In genomic region chr14:118289133-118289532, GRCm38 (mm10) we compare ENCODE assay signal across 32 mouse cellular contexts. TPM values are rescaled to one million over a fixed set of nuclear protein-coding genes. Genes with fewer than 3 reads are reported as not detected.
DNase-seq lines count a peak whose midpoint lies in the region; ATAC-seq and TF ChIP-seq lines count a peak whose summit lies in the region.
"Had no signal": no experiment of that assay in that cellular context is flagged by ENCODE, and none has a peak within 500 bp of the region (broad histone marks: within the 10 kb centered on the region; RNA-seq: fewer than 3 reads in every experiment).

No protein-coding gene starts in this region.

- H3K36me3 ChIP-seq in forebrain, postnatal 0 days (ENCODE audit: insufficient read depth), result no peaks in the 10 kb centered on the region
- H3K36me3 ChIP-seq in forebrain, embryonic 13.5 days (ENCODE audit: poor library complexity, severe bottlenecking), result no peaks in the 10 kb centered on the region
- H3K36me3 ChIP-seq in limb, embryonic 14.5 days (ENCODE audit: control insufficient read depth, insufficient read depth, low read length), result no peaks in the 10 kb centered on the region
- no peaks in the 10 kb centered on the region for H3K36me3 ChIP-seq in limb, embryonic 10.5 days
- H3K36me3 ChIP-seq in MEL (ENCODE audit: control insufficient read depth in 1 of 2, insufficient read depth in 2 of 2, low read length in 2 of 2), result no peaks in the 10 kb centered on the region; a peak in 2 of 4 replicates
- H3K36me3 ChIP-seq in embryonic facial prominence, embryonic 10.5 days (replicated peaks), result no peaks in the 10 kb centered on the region
- no peaks in the 10 kb centered on the region for H3K36me3 ChIP-seq in liver, embryonic 12.5 days
- H3K36me3 ChIP-seq: embryonic facial prominence, embryonic 12.5 days; embryonic facial prominence, embryonic 15.5 days; forebrain, embryonic 12.5 days; G1E; heart, embryonic 10.5 days; heart, embryonic 13.5 days; intestine, embryonic 15.5 days had no signal

- DNase-seq in forebrain, postnatal 0 days, result peak; percentile 47
- peak; percentile 53 for DNase-seq in limb, embryonic 14.5 days (ENCODE audit: low spot score)
- no peak for DNase-seq in limb, embryonic 10.5 days (ENCODE audit: low spot score)
- DNase-seq in MEL (ENCODE audit: low read depth, low spot score), result peak; percentile 64
- DNase-seq in brain, adult 2 months (ENCODE audit: low read depth, low spot score), result peak; percentile 16
- no peak for DNase-seq in embryonic facial prominence, embryonic 10.5 days (ENCODE audit: low spot score)
- DNase-seq: adrenal gland, adult 8-10 months; adrenal gland, postnatal 25 days; B cell, adult 2 months; cerebellum, adult 18-20 months; cerebellum, adult 9-10 months; cerebellum, postnatal 14 days; gastrocnemius, postnatal 25 days; heart, adult 2 months; heart, postnatal 14 days; heart, postnatal 4 days had no signal

- H3K9ac ChIP-seq in forebrain, postnatal 0 days, result no peak overlapping the region
- no peak overlapping the region for H3K9ac ChIP-seq in forebrain, embryonic 13.5 days
- H3K9ac ChIP-seq in limb, embryonic 14.5 days (ENCODE audit: low read depth, low read length, severe bottlenecking), result no peak overlapping the region
- no peak overlapping the region for H3K9ac ChIP-seq in MEL (ENCODE audit: control insufficient read depth, low read depth, low read length, poor library complexity, severe bottlenecking)
- no peak overlapping the region for H3K9ac ChIP-seq in liver, embryonic 12.5 days
- H3K9ac ChIP-seq: embryonic facial prominence, embryonic 12.5 days; embryonic facial prominence, embryonic 15.5 days; forebrain, embryonic 12.5 days; heart, embryonic 13.5 days; hindbrain, embryonic 14.5 days; intestine, embryonic 15.5 days had no signal

- H3K79me2 ChIP-seq in MEL (ENCODE audit: control insufficient read depth, insufficient read depth, low read length, poor library complexity), result no peaks in the 10 kb centered on the region

- TF ChIP-seq RAD21 in MEL (IDR thresholded peaks at IDR 0.05; ENCODE audit: low read depth, low read length), result no peak

- no peak for TF ChIP-seq EP300 in MEL (IDR thresholded peaks at IDR 0.05; ENCODE audit: low read depth in 1 of 2, low read length in 2 of 2)

- no peak overlapping the region for H3K4me3 ChIP-seq in forebrain, postnatal 0 days (ENCODE audit: low read depth, low read length)
- H3K4me3 ChIP-seq in forebrain, embryonic 13.5 days, result no peak overlapping the region
- H3K4me3 ChIP-seq in limb, embryonic 14.5 days (replicated peaks; ENCODE audit: low read length), result no peak overlapping the region
- no peak overlapping the region for H3K4me3 ChIP-seq in limb, embryonic 10.5 days
- no peak overlapping the region for H3K4me3 ChIP-seq in MEL (ENCODE audit: control insufficient read depth in 1 of 2, insufficient read depth in 1 of 2, low read depth in 2 of 2, low read length in 2 of 2)
- H3K4me3 ChIP-seq in embryonic facial prominence, embryonic 10.5 days, result no peak overlapping the region
- no peak overlapping the region for H3K4me3 ChIP-seq in liver, embryonic 12.5 days
- H3K4me3 ChIP-seq: embryonic facial prominence, embryonic 12.5 days; embryonic facial prominence, embryonic 15.5 days; forebrain, embryonic 12.5 days; heart, adult 2 months; heart, embryonic 10.5 days; heart, embryonic 13.5 days; intestine, embryonic 15.5 days had no signal

- no peak for ATAC-seq in forebrain, postnatal 0 days
- no peak for ATAC-seq in forebrain, embryonic 13.5 days
- ATAC-seq in limb, embryonic 14.5 days (ENCODE audit: low FRiP score, low read depth), result no peak
- ATAC-seq in liver, embryonic 12.5 days, result no peak
- ATAC-seq: activated CD4-positive, CD25-positive, alpha-beta regulatory T cell, adult 4 months; intestine, embryonic 15.5 days had no signal

- TF ChIP-seq CTCF in forebrain, postnatal 0 days (IDR thresholded peaks at IDR 0.05; ENCODE audit: low read depth), result no peak
- no peak for TF ChIP-seq CTCF in MEL (IDR thresholded peaks at IDR 0.05 in 2 of 3, conservative IDR thresholded peaks at IDR 0.05 in 1 of 3; ENCODE audit: control insufficient read depth in 1 of 3, insufficient read depth in 1 of 3, low read depth in 2 of 3, low read length in 3 of 3, poor library complexity in 1 of 3, severe bottlenecking in 1 of 3)

- 0 out of 2 replicates have a peak overlapping the region, but pooled peaks have one; percentile 4 for H3K27ac ChIP-seq in forebrain, postnatal 0 days (ENCODE audit: low read depth, low read length)
- H3K27ac ChIP-seq in forebrain, embryonic 13.5 days, result no peak overlapping the region
- H3K27ac ChIP-seq in limb, embryonic 14.5 days (replicated peaks; ENCODE audit: low read depth, low read length), result no peak overlapping the region
- H3K27ac ChIP-seq in limb, embryonic 10.5 days, result no peak overlapping the region
- H3K27ac ChIP-seq in MEL (ENCODE audit: control insufficient read depth, low read depth, low read length), result no peak overlapping the region
- no peak overlapping the region for H3K27ac ChIP-seq in embryonic facial prominence, embryonic 10.5 days (replicated peaks)
- no peak overlapping the region for H3K27ac ChIP-seq in liver, embryonic 12.5 days
- H3K27ac ChIP-seq: embryonic facial prominence, embryonic 12.5 days; embryonic facial prominence, embryonic 15.5 days; forebrain, embryonic 12.5 days; heart, adult 2 months; heart, embryonic 10.5 days; heart, embryonic 13.5 days; hindbrain, embryonic 14.5 days; intestine, embryonic 15.5 days had no signal

- TF ChIP-seq POLR2A in limb, embryonic 14.5 days (IDR thresholded peaks at IDR 0.05; ENCODE audit: borderline replicate concordance, extremely low read depth, insufficient read depth, insufficient read length), result no peak
- TF ChIP-seq POLR2A in MEL (IDR thresholded peaks at IDR 0.05; ENCODE audit: control insufficient read depth in 1 of 2, insufficient read depth in 1 of 2, low read depth in 1 of 2, low read length in 2 of 2, poor library complexity in 1 of 2), result no peak

- H3K9me3 ChIP-seq in forebrain, postnatal 0 days (ENCODE audit: low read length), result no peaks in the 10 kb centered on the region
- H3K9me3 ChIP-seq in forebrain, embryonic 13.5 days (replicated peaks), result no peaks in the 10 kb centered on the region
- no peaks in the 10 kb centered on the region for H3K9me3 ChIP-seq in limb, embryonic 14.5 days (ENCODE audit: control insufficient read depth, low read length)
- no peaks in the 10 kb centered on the region for H3K9me3 ChIP-seq in limb, embryonic 10.5 days (replicated peaks)
- H3K9me3 ChIP-seq in MEL (replicated peaks; ENCODE audit: insufficient read depth, low read length), result no peaks in the 10 kb centered on the region
- no peaks in the 10 kb centered on the region for H3K9me3 ChIP-seq in embryonic facial prominence, embryonic 10.5 days
- no peaks in the 10 kb centered on the region for H3K9me3 ChIP-seq in liver, embryonic 12.5 days (replicated peaks)
- H3K9me3 ChIP-seq: embryonic facial prominence, embryonic 12.5 days; embryonic facial prominence, embryonic 15.5 days; forebrain, embryonic 12.5 days; G1E; heart, embryonic 10.5 days; heart, embryonic 13.5 days; intestine, embryonic 15.5 days had no signal

- H3K27me3 ChIP-seq in forebrain, postnatal 0 days (ENCODE audit: insufficient read depth, low read length), result no peaks in the 10 kb centered on the region
- 0 out of 2 replicates have a peak, but pooled peaks cover 4% of the 10 kb centered on the region for H3K27me3 ChIP-seq in forebrain, embryonic 13.5 days
- no peaks in the 10 kb centered on the region for H3K27me3 ChIP-seq in limb, embryonic 14.5 days (ENCODE audit: control insufficient read depth, insufficient read depth, low read length)
- peaks cover 10% of the 10 kb centered on the region; the same call in 1 of the 2 replicates for H3K27me3 ChIP-seq in limb, embryonic 10.5 days (ENCODE audit: low read depth, poor library complexity, severe bottlenecking)
- no peaks in the 10 kb centered on the region; a peak in 2 of 4 replicates for H3K27me3 ChIP-seq in MEL (ENCODE audit: control insufficient read depth in 1 of 2, insufficient read depth in 2 of 2, low read length in 2 of 2)
- H3K27me3 ChIP-seq in embryonic facial prominence, embryonic 10.5 days (replicated peaks; ENCODE audit: low read depth, poor library complexity, severe bottlenecking), result no peaks in the 10 kb centered on the region
- H3K27me3 ChIP-seq in liver, embryonic 12.5 days (replicated peaks), result no peaks in the 10 kb centered on the region
- H3K27me3 ChIP-seq: CH12.LX; embryonic facial prominence, embryonic 12.5 days; embryonic facial prominence, embryonic 15.5 days; heart, embryonic 13.5 days; intestine, embryonic 15.5 days had no signal

- no peaks in the 10 kb centered on the region for H3K4me1 ChIP-seq in forebrain, postnatal 0 days (ENCODE audit: insufficient read depth)
- H3K4me1 ChIP-seq in forebrain, embryonic 13.5 days, result no peaks in the 10 kb centered on the region
- no peaks in the 10 kb centered on the region for H3K4me1 ChIP-seq in limb, embryonic 14.5 days (ENCODE audit: control insufficient read depth, insufficient read depth, low read length)
- no peaks in the 10 kb centered on the region; the same call in 1 of the 2 replicates for H3K4me1 ChIP-seq in limb, embryonic 10.5 days
- peaks cover 0 to 2% of the 10 kb centered on the region in 2 experiments; a peak in 1 of 4 replicates for H3K4me1 ChIP-seq in MEL (ENCODE audit: control insufficient read depth in 1 of 2, insufficient read depth in 2 of 2, low read length in 2 of 2)
- no peaks in the 10 kb centered on the region for H3K4me1 ChIP-seq in embryonic facial prominence, embryonic 10.5 days
- no peaks in the 10 kb centered on the region for H3K4me1 ChIP-seq in liver, embryonic 12.5 days
- H3K4me1 ChIP-seq: embryonic facial prominence, embryonic 12.5 days; embryonic facial prominence, embryonic 15.5 days; forebrain, embryonic 12.5 days; heart, embryonic 10.5 days; heart, embryonic 13.5 days; intestine, embryonic 15.5 days had no signal

- no peak overlapping the region for H3K4me2 ChIP-seq in forebrain, postnatal 0 days (ENCODE audit: low read depth)
- no peak overlapping the region for H3K4me2 ChIP-seq in forebrain, embryonic 13.5 days
- no peak overlapping the region for H3K4me2 ChIP-seq in limb, embryonic 14.5 days (replicated peaks; ENCODE audit: low read depth, low read length, severe bottlenecking)
- H3K4me2 ChIP-seq in liver, embryonic 12.5 days, result no peak overlapping the region
- H3K4me2 ChIP-seq: embryonic facial prominence, embryonic 12.5 days; embryonic facial prominence, embryonic 15.5 days; forebrain, embryonic 12.5 days; heart, embryonic 13.5 days; hindbrain, embryonic 14.5 days; intestine, embryonic 15.5 days had no signal

- 56% methylated on average over 8 of the region's 8 CpGs for WGBS in forebrain, postnatal 0 days
- WGBS in forebrain, embryonic 13.5 days, result 86% methylated on average over 8 of the region's 8 CpGs
- 61% methylated on average over 8 of the region's 8 CpGs for WGBS in limb, embryonic 14.5 days
- WGBS in limb, embryonic 10.5 days, result 91% methylated on average over 8 of the region's 8 CpGs
- 91% methylated on average over 8 of the region's 8 CpGs for WGBS in embryonic facial prominence, embryonic 10.5 days
- WGBS in liver, embryonic 12.5 days (ENCODE audit: insufficient replicate concordance), result 72% methylated on average over 8 of the region's 8 CpGs

RNA-seq across cellular contexts. Expression of gene Gm9376, which starts 22.4 kb away (rescaled TPM):
- total RNA-seq in forebrain, postnatal 0 days (2014; rRNA removed), result not detected in 2 replicates
- polyA plus RNA-seq in forebrain, postnatal 0 days (2015; fragmentation: Nextera tagmentation; extraction: Ambion mirVana), result not detected in 2 replicates
- not detected in 2 replicates for polyA plus RNA-seq in forebrain, embryonic 13.5 days (2015; fragmentation: Nextera tagmentation; extraction: Ambion mirVana)
- polyA plus RNA-seq in limb, embryonic 14.5 days (2012; rRNA removed), result not detected in 2 replicates
- polyA plus RNA-seq in limb, embryonic 14.5 days (2014; fragmentation: Nextera tagmentation; extraction: Ambion mirVana), result not detected in 2 replicates
- polyA plus RNA-seq in limb, embryonic 10.5 days (2016; fragmentation: Nextera tagmentation; extraction: Ambion mirVana), result not detected in 2 replicates
- not detected in 2 replicates for total RNA-seq in MEL (2012; rRNA removed)
- polyA plus RNA-seq in MEL (2012; ENCODE audit: insufficient read depth in 1 of 2, insufficient read length in 2 of 2, low read depth in 1 of 2, low replicate concordance in 2 of 2, missing spikeins in 1 of 2), result not detected
- polyA plus RNA-seq in embryonic facial prominence, embryonic 10.5 days (2016; fragmentation: Nextera tagmentation; extraction: Ambion mirVana), result not detected in 2 replicates
- not detected in 2 replicates for polyA plus RNA-seq in liver, embryonic 12.5 days (2016; fragmentation: Nextera tagmentation; extraction: Ambion mirVana)
- total RNA-seq: adrenal gland, adult 8-10 months; adrenal gland, postnatal 25 days; CH12.LX; G1E; gastrocnemius, adult 8-10 months; gastrocnemius, postnatal 25 days; heart, adult 2 months; heart, postnatal 14 days; heart, postnatal 4 days had no signal
- polyA plus RNA-seq: activated CD4-positive, CD25-positive, alpha-beta regulatory T cell, adult 4 months; embryonic facial prominence, embryonic 12.5 days; embryonic facial prominence, embryonic 15.5 days; forebrain, embryonic 12.5 days; G1E; gonadal fat pad, adult 2 months; heart, adult 2 months; heart, embryonic 10.5 days; heart, embryonic 13.5 days; heart, embryonic 16.5 days; hindbrain, embryonic 11.5 days; hindbrain, embryonic 14.5 days; intestine, embryonic 15.5 days had no signal

RNA-seq across cellular contexts. Expression of gene Sox21, which starts 52.3 kb away (rescaled TPM):
- total RNA-seq in forebrain, postnatal 0 days (2014; rRNA removed), result 9.3 and 14.2 TPM in 2 replicates
- 3.3 and 4.3 TPM in 2 replicates for polyA plus RNA-seq in forebrain, postnatal 0 days (2015; fragmentation: Nextera tagmentation; extraction: Ambion mirVana)
- 8.9 and 11.5 TPM in 2 replicates for polyA plus RNA-seq in forebrain, embryonic 13.5 days (2015; fragmentation: Nextera tagmentation; extraction: Ambion mirVana)
- polyA plus RNA-seq in limb, embryonic 14.5 days (2012; rRNA removed), result 0.85 and 0.98 TPM in 2 replicates
- polyA plus RNA-seq in limb, embryonic 14.5 days (2014; fragmentation: Nextera tagmentation; extraction: Ambion mirVana), result 0.65 and 0.84 TPM in 2 replicates
- polyA plus RNA-seq in limb, embryonic 10.5 days (2016; fragmentation: Nextera tagmentation; extraction: Ambion mirVana), result 0.08 and 0.13 TPM in 2 replicates
- total RNA-seq in MEL (2012; rRNA removed), result not detected in 2 replicates
- polyA plus RNA-seq in MEL (2012; ENCODE audit: insufficient read depth in 1 of 2, insufficient read length in 2 of 2, low read depth in 1 of 2, low replicate concordance in 2 of 2, missing spikeins in 1 of 2), result not detected
- 2.5 and 3.2 TPM in 2 replicates for polyA plus RNA-seq in embryonic facial prominence, embryonic 10.5 days (2016; fragmentation: Nextera tagmentation; extraction: Ambion mirVana)
- 0.02 TPM in 1 of 2 replicates, not detected in the other for polyA plus RNA-seq in liver, embryonic 12.5 days (2016; fragmentation: Nextera tagmentation; extraction: Ambion mirVana)
- total RNA-seq: adrenal gland, postnatal 25 days; CH12.LX; gastrocnemius, adult 8-10 months; gastrocnemius, postnatal 25 days; heart, adult 2 months; heart, postnatal 4 days had no signal
- polyA plus RNA-seq: activated CD4-positive, CD25-positive, alpha-beta regulatory T cell, adult 4 months had no signal

Comparison
In these comparisons a context has a peak if more than half of its experiments do, and no peak if none do; other contexts are left out.
1. DNase-seq: peak in forebrain, postnatal 0 days (single experiment), limb, embryonic 14.5 days (single experiment), MEL (single experiment) and brain, adult 2 months (single experiment); none in limb, embryonic 10.5 days (single experiment) and embryonic facial prominence, embryonic 10.5 days (single experiment).